Mouse (Mus musculus) fibroblast of lung, adult 2 months (primary cell): Measurements from ENCODE around the gene Ftsj3.
"Not testable (repeated sequence)": the region's sequence is repeated elsewhere in the genome, so short reads cannot be mapped to it uniquely, and the experiment has no call there.

Experiments
- DNase-seq: peaks from one replicate; pipeline ENCODE4 v3.0.0-alpha.2; 2011; ENCODE audit warnings: low read depth

Gene Ftsj3

GRCm38 (mm10) chr11:106268326-106269059, 12.6 kb upstream of the Ftsj3 start:
- peak; percentile 60 for DNase-seq

DNA sequence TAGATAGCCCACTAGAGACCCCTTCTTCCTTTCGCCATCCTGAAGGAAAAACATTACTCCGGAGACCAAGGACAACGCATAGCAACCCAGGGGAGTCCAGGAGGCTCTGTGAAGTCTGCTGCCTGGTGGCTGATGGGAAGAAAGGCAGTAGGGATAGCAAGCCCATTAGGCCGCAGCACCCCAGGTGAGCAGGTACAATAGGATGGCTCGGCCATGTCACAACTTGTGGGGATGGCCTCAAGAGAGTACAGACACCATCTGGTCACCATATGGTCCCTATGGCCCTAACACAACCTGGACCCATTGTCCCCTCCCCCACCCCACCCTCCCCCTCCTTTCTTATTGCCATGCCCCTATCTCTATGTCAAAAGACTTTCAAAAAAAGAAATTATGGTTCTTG, 12.0 kb upstream of the Ftsj3 start:
- DNase-seq, result no peak

DNA sequence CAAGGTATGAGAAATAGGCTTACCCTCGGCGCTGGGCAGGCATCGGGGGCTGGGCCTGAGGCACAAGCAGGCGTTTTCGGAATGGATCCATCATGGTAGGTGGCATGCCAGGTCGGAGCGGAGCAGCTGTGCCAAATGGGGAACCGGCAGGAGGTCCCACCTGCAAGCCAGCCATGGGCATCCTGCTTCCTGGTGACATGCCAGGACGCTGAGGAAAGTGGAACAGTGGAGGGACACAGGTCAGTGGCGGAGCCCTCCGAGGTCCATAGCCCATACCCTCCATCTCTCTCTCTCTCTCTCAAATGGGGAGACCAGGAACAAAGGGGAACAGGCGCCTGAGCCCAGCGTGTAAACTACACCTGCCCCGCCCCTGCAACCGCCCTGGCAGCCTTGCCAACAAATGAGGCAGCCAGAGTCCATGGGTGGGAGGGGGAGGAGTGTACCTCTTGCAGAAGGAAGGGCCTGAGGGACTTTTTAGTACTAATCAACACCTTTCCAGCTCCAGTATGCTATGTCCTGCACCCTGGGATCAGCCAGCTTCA, 11.5 kb upstream of the Ftsj3 start:
- no peak for DNase-seq

DNA sequence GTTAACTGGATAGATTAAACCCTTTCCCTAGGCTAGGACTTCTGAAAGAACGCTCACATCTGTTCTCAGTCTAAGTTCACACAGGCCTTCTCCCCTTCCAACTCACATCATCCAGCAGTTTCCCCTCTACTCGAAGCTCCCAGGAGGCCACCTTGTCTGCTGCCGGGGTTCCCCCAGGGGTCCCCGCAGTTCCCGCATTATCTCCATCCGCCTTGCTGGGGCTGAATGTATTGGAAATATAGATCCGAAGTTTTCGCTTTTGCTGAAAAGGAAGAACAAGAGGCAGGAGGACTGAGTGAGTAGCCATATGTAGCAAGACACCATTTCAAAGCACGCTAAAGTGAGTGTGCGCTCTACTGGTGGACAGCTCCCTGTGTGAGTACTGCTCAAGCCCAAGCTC, 10.6 kb upstream of the Ftsj3 start:
- no peak for DNase-seq

DNA sequence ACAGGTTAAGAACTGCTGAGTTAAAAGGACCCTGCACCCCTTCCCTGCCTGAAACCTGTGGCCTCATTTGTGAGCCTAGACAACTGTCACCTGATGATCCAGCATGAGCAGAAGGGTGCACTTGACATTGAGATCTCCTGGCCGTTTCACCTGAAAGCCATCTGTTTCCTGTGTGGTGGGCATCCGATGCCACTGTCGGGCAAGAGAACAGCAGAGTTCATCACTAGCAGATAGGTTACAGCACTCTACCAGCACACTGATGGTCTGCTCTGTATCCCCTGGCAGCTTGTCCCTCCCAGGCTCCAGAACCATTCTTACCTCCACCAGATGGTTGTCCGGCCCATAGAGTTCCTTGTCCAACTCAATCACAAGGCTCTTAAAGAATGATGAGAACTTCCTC, 9.7 kb upstream of the Ftsj3 start:
- DNase-seq, result no peak

- DNase-seq, result no peak
These were observed 9.1 kb upstream of the Ftsj3 start for GRCm38 (mm10) chr11:106264988-106265387.

DNA sequence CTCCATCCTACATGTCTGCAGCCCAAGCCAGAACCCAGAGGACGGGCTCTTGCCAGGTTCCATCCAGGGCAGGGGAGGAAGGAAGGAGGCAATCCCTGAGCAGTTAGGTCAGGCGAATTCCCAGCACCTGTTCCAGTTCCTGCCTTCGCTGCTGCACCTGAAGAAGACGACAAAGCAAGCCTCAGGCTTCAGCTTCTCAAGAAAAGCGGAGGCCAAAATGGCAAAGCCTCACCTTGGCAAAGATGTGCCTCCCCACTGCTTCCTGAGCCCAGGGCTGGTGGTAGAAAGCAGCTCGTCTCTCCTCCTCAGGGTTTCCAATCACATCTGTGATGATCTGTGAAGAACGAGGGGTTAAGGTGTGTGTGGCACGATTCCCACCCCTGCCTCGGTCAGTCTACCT, 8.1 kb upstream of the Ftsj3 start:
- no peak for DNase-seq

DNA sequence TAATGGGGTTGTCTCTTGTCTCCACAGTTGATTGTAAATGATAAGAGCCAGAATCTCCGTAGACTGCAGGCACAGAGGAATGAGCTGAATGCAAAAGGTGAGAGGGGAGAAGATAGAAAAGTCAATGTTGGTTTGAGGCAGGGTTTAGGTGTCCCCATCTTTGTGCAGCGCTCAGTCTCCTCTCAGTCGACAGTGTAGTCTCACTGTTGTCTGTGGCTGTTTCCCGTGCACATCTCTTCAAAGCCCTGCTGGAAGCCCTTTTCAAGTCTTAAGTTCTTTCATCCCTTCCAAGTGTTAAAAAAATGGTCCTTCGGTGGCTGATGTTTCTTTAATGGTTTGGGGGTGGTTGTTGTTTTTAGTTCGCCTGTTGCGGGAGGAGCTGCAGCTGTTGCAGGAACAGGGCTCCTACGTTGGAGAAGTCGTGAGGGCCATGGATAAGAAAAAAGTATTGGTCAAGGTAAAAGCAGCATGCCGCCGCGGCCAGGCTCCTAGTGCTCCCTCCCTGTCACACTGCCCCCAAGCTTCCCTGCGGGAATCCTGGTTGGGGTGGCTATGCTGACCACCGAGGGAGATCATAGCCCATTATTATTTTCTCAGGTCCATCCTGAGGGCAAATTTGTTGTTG, 5.1 kb upstream of the Ftsj3 start:
- DNase-seq, result no peak

- DNase-seq, result no peak
These were observed 896 bp upstream of the Ftsj3 start for GRCm38 (mm10) chr11:106256775-106257174.

- DNase-seq, result no peak
These were observed 705 bp downstream of the Ftsj3 start for GRCm38 (mm10) chr11:106255174-106255573.

GRCm38 (mm10) chr11:106254767-106255166, 1.1 kb downstream of the Ftsj3 start:
- no peak for DNase-seq

DNA sequence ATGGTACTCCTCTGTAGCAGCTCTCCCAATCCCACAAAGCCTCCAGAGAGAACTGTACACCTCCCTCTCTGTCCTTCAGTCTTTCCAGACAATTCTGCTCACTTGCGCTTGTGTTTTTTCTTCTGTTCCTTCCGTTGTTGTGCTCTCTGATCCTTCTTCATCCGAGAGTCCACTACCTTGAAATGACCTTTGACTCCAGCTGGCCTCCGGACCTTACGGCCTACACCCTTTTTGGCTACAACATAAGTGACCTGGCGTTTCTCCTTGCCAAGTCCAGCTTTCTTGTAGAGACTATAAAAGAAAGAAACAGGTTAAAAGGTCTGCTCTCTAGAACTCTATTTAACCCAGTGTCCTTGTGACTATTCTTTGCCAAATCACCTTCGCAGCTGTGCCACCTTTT, 6.6 kb downstream of the Ftsj3 start:
- DNase-seq, result no peak

GRCm38 (mm10) chr11:106246834-106247233, 9.0 kb downstream of the Ftsj3 start:
- DNase-seq, result no peak

DNA sequence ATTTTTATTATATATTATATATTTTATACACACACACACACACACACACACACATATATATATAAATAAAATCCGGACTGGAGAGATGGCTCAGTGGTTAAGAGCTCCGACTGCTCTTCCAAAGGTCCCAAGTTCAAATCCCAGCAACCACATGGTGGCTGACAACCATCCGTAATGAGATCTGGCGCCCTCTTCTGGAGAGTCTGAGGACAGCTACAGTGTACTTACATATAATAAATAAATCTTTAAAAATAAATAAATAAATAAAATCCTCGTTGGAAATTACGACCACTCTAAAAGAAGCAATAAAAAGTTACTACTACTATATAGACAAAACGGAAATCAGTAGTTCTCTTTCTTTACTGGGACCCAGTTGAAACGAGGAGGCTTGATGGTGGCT, 21.9 kb downstream of the Ftsj3 start:
- not testable (repeated sequence) for DNase-seq

DNA sequence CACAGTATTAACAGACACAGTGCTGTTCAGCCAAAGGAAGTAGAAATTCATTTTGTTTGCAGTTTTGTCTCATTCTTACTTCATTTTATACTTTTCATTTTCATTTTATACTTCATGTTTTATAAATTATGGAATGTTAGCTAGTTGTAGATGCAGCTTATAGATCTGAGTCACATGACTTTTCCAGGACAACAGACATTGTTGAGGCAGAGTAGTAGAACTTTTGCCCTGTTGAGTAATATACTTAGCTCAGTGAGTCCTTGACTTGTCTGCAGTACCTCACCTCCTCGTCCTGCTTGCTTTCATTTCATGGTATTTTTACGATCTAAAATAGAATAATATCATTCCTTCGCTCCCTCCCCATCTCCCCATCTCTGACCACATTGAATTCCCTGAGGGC, 35.3 kb downstream of the Ftsj3 start:
- no peak for DNase-seq

DNA sequence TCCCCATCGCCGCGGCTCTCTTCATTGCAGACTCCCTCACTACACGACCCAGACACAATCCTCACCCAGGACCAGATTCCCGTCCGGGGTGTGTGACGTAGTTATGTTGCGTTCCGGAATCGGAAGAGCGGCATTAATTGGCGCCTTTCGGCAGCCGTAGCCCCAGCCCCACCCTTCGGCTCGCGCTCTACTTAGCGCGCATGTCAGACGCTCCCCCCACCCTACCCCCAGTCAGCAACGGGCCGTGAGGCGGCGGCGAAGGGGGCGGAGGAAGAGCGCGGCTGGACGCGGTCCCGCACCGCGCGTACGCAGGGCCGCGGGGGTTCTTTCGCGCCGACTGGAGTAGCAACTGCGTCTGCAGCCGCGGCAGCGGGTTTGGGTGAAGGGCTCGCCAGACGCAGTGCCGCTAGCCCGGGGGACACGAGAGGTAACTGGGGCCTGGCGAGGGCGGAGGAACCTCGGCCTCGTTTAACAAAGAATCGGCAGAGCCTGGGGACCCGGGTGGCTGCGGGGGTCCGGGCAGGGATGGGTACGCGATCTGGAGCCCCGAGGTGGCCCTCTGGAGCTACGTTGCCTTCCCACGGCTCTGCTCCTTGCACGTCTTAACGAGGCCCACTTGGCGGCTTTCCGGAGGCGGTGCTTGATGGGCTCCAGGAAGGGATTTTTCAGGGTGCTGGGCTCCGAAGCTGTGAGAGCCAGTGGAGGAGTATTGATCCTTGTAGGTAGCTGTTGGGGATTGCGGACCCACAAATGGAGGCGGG, 39.0 kb downstream of the Ftsj3 start, which contains the start of gene Ddx42:
Gene Ddx42 (plus strand): TSS at position 197 of the 761 bp plus-strand sequence.
- DNase-seq, result peak; percentile 92

DNA sequence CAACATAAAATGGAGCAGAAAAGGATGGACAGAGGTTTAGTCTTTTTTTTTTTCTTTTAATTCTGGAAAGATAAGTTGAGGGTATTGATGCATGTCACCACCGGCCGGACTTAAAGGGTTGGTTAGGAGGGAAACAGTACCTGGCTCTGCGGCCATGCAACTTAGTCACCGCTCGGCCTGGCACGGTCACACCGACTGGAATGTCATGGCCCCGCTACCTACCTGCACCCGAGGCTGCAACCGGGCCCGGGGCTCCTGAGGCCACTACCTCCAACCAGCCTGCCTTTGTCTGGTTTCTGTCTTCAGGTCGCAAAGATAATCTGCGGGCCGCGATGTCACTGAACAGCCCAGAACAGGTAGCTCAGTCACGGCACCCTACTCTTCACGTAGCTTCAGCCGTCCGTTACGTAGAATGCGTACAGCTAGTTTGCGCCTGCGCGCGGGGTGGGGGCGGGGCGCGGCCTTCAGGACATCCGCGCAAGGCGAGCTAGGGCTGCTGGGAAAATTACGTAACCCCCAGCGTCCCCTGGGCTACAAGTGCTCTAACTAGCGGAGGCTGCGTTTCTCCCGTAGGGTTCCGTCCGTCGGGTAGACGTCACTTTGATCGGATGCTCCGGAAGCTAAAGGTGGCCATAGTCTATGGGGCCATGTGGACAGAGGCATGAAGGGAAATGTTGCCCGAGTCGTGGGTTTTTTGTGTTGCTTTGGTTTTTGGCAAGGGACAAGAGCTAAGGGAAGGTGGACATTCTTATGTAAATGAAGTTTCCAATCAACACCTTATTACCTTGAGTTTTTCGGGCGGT, 39.8 kb downstream of the Ftsj3 start, which contains the start of gene Ccdc47:
Gene Ccdc47 (minus strand): TSS at position 418 of the 803 bp plus-strand sequence.
- DNase-seq, result peak; percentile 97

GRCm38 (mm10) chr11:106215450-106215859, 40.4 kb downstream of the Ftsj3 start:
- DNase-seq, result no peak

DNA sequence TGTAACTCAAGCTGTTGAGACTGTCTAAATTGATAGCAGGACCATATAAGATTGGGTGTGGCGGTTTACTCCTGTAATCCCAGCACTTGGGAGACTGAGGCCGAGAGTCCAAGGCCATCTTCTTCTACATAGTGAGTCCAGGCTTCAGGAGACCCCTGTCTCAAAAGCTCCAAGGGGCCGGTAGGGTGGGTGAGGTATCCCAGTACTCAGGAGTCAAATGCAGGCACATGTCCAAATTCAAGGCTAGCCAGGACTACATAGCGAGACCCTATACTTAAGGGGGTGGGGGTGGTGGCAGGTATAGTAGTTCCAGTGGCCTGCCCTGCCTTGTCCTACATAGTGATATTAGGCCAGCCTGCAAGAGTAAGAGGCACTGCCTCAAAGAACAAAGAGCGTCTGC, 41.0 kb downstream of the Ftsj3 start:
- DNase-seq, result no peak

DNA sequence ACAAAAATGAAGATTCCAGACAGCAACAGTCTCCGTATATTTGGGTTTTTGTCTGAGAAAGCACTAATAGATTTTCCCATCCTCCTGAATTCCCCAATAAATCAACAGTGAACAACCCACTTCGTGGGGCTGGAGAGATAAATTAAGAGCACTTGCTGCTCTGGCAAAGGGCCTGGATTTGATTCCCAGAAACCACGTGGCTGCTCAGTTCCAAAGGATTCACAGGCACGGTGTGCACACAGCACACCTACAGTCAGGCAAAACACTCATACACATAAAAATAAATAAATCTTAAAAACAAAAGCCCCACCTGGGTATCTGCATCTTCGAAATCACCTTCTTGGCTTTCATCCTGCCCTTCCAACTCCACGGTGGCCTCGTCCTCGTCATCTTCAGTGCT, 43.1 kb downstream of the Ftsj3 start:
- DNase-seq, result no peak

- DNase-seq, result no peak
These were observed 53.8 kb downstream of the Ftsj3 start, which contains the start of gene Strada for GRCm38 (mm10) chr11:106202123-106202465. TSS of gene Strada (minus strand) at chr11:106202168.
